Mouse (Mus musculus) heart, adult 2 months (tissue): ENCODE results near the gene Zfp637. TPM values are rescaled to one million over a fixed set of nuclear protein-coding genes. Genes with fewer than 3 reads are reported as not detected.

Source experiments
- DNase-seq, 2 experiments: peaks; one replicate each; pipeline ENCODE4 v3.0.0; 2021
- H3K27ac ChIP-seq: fragments of 200-600 bp; 2 replicates; pipeline ENCODE4 v1.8.1; 2022
- H3K27me3 ChIP-seq: fragments of 200-500 bp; 2 replicates; pipeline ENCODE4 v1.6.1; 2012; ENCODE audit warnings: mild to moderate bottlenecking, low read length, inconsistent platforms, mixed read lengths; ENCODE audit not compliant: control insufficient read depth, insufficient read depth
- H3K36me3 ChIP-seq: fragments of 200-500 bp; 2 replicates; pipeline ENCODE4 v1.6.1; 2012; ENCODE audit warnings: low read length, inconsistent platforms; ENCODE audit not compliant: control insufficient read depth, insufficient read depth
- H3K4me1 ChIP-seq: fragments of 200-500 bp; 2 replicates; pipeline ENCODE4 v1.6.1; 2011; ENCODE audit warnings: low read length; ENCODE audit not compliant: control insufficient read depth, insufficient read depth
- H3K4me3 ChIP-seq: fragments of 200-600 bp; 2 replicates; pipeline ENCODE4 v1.8.1; 2022
- H3K79me2 ChIP-seq: fragments of 200-500 bp; replicated peaks from 2 replicates; pipeline ENCODE4 v1.6.1; 2012; ENCODE audit warnings: mild to moderate bottlenecking, inconsistent platforms, low read length, moderate library complexity, mixed read lengths; ENCODE audit not compliant: control insufficient read depth, insufficient read depth
- H3K9ac ChIP-seq: fragments of 200-500 bp; 2 replicates; pipeline ENCODE4 v1.6.1; 2012; ENCODE audit warnings: low read depth, mild to moderate bottlenecking, control low read depth, inconsistent platforms, low read length, mixed read lengths
- CTCF ChIP-seq: fragments of 200-600 bp; IDR thresholded peaks from 2 replicates; pipeline ENCODE4 v1.8.1; 2022; ENCODE audit warnings: antibody characterized with exemption, mild to moderate bottlenecking, moderate library complexity
- EP300 ChIP-seq: fragments of 200-500 bp; IDR thresholded peaks from 2 replicates; pipeline ENCODE4 v1.6.1; 2011; ENCODE audit warnings: low read depth, low read length, control low read depth; ENCODE audit not compliant: insufficient read depth
- POLR2A ChIP-seq: fragments of 200-500 bp; IDR thresholded peaks from 2 replicates; pipeline ENCODE4 v1.6.1; 2011; ENCODE audit warnings: mild to moderate bottlenecking, low read depth, low read length, control low read depth; ENCODE audit not compliant: insufficient read depth
- WGBS: fragments of 180-500 bp; shearing (Covaris S2); methylation state at CpG from one replicate; pipeline ENCODE4 v1.1.7; 2018; 5-methylcytosine and 5-hydroxymethylcytosine counted together
- intact Hi-C: fragments of 180-260 bp; cut with DNase I; formaldehyde crosslinking; loops from one replicate; pipeline ENCODE4 v1.15.1; 2025
- polyA plus RNA-seq: library from polyadenylated mRNA; depleted of rRNA; stranded (reverse); fragments of >200 nt; gene quantifications from 2 replicates; pipeline ENCODE4 v1.2.3, GENCODE M21; 2012
- total RNA-seq, 2 experiments: library from RNA; stranded (reverse); gene quantifications; 2 replicates each; pipeline ENCODE4 v1.2.3; 2021

The Zfp637 gene
- total and polyA plus RNA-seq, 3 experiments: 23.5 to 30.9 (median 28.4) TPM

GRCm38 (mm10) chr6:117880394-117880838 lies 39.4 kb downstream of the Zfp637 start:
- peak overlapping the region; percentile 83 for H3K4me3 ChIP-seq
- H3K79me2 ChIP-seq: no peaks in the 10 kb centered on the region
- no peaks in the 10 kb centered on the region for H3K27me3 ChIP-seq
- peaks cover 6% of the 10 kb centered on the region; the same call in 1 of the 2 replicates for H3K36me3 ChIP-seq
- 0 out of 2 replicates have a peak, but pooled peaks cover 1% of the 10 kb centered on the region for H3K4me1 ChIP-seq
- TF ChIP-seq EP300: no peak
- no peak for TF ChIP-seq CTCF
- TF ChIP-seq POLR2A: no peak
- WGBS: 37% methylated on average over 3 of the region's 3 CpGs
- H3K27ac ChIP-seq: peak overlapping the region; percentile 98
- intact Hi-C loops: loop anchor here (1.0 kb wide), 1 partner anchor 26 kb away; no protein-coding TSS in a partner anchor
- H3K9ac ChIP-seq: no peak overlapping the region
- DNase-seq: no peak

- WGBS: 83% methylated on average over 7 of the region's 7 CpGs
- Histone ChIP-seq H3K36me3 (peaks cover 6% of the 10 kb centered on the region; the same call in 1 of the 2 replicates), H3K27me3 (no peaks in the 10 kb centered on the region), H3K27ac (peak overlapping the region; percentile 98; the same call in 1 of the 2 replicates), H3K79me2 (no peaks in the 10 kb centered on the region), H3K4me1 (0 out of 2 replicates have a peak, but pooled peaks cover 1% of the 10 kb centered on the region), H3K4me3 (no peak overlapping the region), H3K9ac (no peak overlapping the region)
- intact Hi-C loops: no loop called here
- no peak for DNase-seq
- TF ChIP-seq CTCF (no peak), EP300 (no peak), POLR2A (no peak)
Measured at GRCm38 (mm10) chr6:117881229-117881628, 40.2 kb downstream of the Zfp637 start.

GRCm38 (mm10) chr6:117881997-117882396 lies 41.0 kb downstream of the Zfp637 start:
- Histone ChIP-seq H3K36me3 (peaks cover 6% of the 10 kb centered on the region; the same call in 1 of the 2 replicates), H3K4me1 (0 out of 2 replicates have a peak, but pooled peaks cover 1% of the 10 kb centered on the region), H3K9ac (no peak overlapping the region), H3K27me3 (no peaks in the 10 kb centered on the region), H3K27ac (no peak overlapping the region), H3K79me2 (no peaks in the 10 kb centered on the region), H3K4me3 (no peak overlapping the region)
- WGBS: 48% methylated on average over 7 of the region's 7 CpGs
- TF ChIP-seq POLR2A (no peak), CTCF (no peak), EP300 (no peak)
- intact Hi-C loops: no loop called here
- DNase-seq: no peak

GRCm38 (mm10) chr6:117885943-117886342 lies 45.0 kb downstream of the Zfp637 start:
- Histone ChIP-seq H3K79me2 (no peaks in the 10 kb centered on the region), H3K27me3 (no peaks in the 10 kb centered on the region), H3K4me3 (no peak overlapping the region), H3K27ac (no peak overlapping the region), H3K9ac (no peak overlapping the region), H3K4me1 (no peaks in the 10 kb centered on the region), H3K36me3 (no peaks in the 10 kb centered on the region; the same call in 1 of the 2 replicates)
- intact Hi-C loops: no loop called here
- no peak for TF ChIP-seq POLR2A
- TF ChIP-seq EP300: no peak
- no peak for TF ChIP-seq CTCF
- WGBS: 73% methylated on average over 2 of the region's 2 CpGs
- DNase-seq: no peak

GRCm38 (mm10) chr6:117888032-117888431 lies 47.1 kb downstream of the Zfp637 start:
- intact Hi-C loops: no loop called here
- WGBS: 7% methylated on average over 1 of the region's 1 CpGs
- Histone ChIP-seq H3K27ac (no peak overlapping the region), H3K4me1 (no peaks in the 10 kb centered on the region), H3K9ac (no peak overlapping the region), H3K27me3 (no peaks in the 10 kb centered on the region), H3K4me3 (no peak overlapping the region), H3K79me2 (no peaks in the 10 kb centered on the region), H3K36me3 (no peaks in the 10 kb centered on the region)
- DNase-seq: no peak
- TF ChIP-seq EP300 (no peak), POLR2A (no peak), CTCF (no peak)

- Histone ChIP-seq H3K4me3 (no peak overlapping the region), H3K4me1 (no peaks in the 10 kb centered on the region), H3K27ac (no peak overlapping the region), H3K9ac (no peak overlapping the region), H3K27me3 (no peaks in the 10 kb centered on the region), H3K36me3 (no peaks in the 10 kb centered on the region), H3K79me2 (no peaks in the 10 kb centered on the region)
- no peak for DNase-seq
- TF ChIP-seq CTCF: no peak
- 73% methylated on average over 2 of the region's 2 CpGs for WGBS
- intact Hi-C loops: no loop called here
Measured at GRCm38 (mm10) chr6:117888642-117889096, 47.7 kb downstream of the Zfp637 start.
